12 mouse cellular contexts compared by ENCODE assay signal in genomic region chr3:149083391-149083790, GRCm38 (mm10).
DNase-seq lines count a peak whose midpoint lies in the region; ATAC-seq and TF ChIP-seq lines count a peak whose summit lies in the region.
"Had no signal": no experiment of that assay in that cellular context is flagged by ENCODE, and none has a peak within 500 bp of the region (broad histone marks: within the 10 kb centered on the region; RNA-seq: fewer than 3 reads in every experiment).

No protein-coding gene starts in this region.

- H3K36me3 ChIP-seq in embryonic facial prominence, embryonic 12.5 days: no peaks in the 10 kb centered on the region
- H3K36me3 ChIP-seq in liver, embryonic 11.5 days (ENCODE audit: control insufficient read depth, insufficient read depth, low read length): no peaks in the 10 kb centered on the region
- H3K36me3 ChIP-seq: embryonic facial prominence, embryonic 15.5 days; G1E; hindbrain, embryonic 12.5 days had no signal

- no peaks in the 10 kb centered on the region for H3K9me3 ChIP-seq in embryonic facial prominence, embryonic 12.5 days
- H3K9me3 ChIP-seq in liver, embryonic 11.5 days (ENCODE audit: control insufficient read depth, low read length): no peaks in the 10 kb centered on the region
- H3K9me3 ChIP-seq: embryonic facial prominence, embryonic 15.5 days; hindbrain, embryonic 12.5 days had no signal

- no peak overlapping the region for H3K4me3 ChIP-seq in embryonic facial prominence, embryonic 12.5 days
- no peak overlapping the region for H3K4me3 ChIP-seq in liver, embryonic 11.5 days (ENCODE audit: low read depth, low read length)
- H3K4me3 ChIP-seq in left cerebral cortex, adult 2 months: no peak overlapping the region
- H3K4me3 ChIP-seq: embryonic facial prominence, embryonic 15.5 days; hindbrain, embryonic 12.5 days had no signal

- intact Hi-C loops in left cerebral cortex, adult 2 months (cut with DNase I): no loop called here

- 51% methylated on average over 11 of the region's 11 CpGs for WGBS in embryonic facial prominence, embryonic 12.5 days
- 48% methylated on average over 11 of the region's 11 CpGs for WGBS in liver, embryonic 11.5 days

- ATAC-seq in common myeloid progenitor, adult 5-6 weeks (replicated peaks; ENCODE audit: low read depth, poor library complexity, severe bottlenecking): peak; percentile 37
- ATAC-seq in embryonic facial prominence, embryonic 12.5 days (ENCODE audit: insufficient number of reproducible peaks, insufficient read depth, low FRiP score, low TSS enrichment): no peak
- ATAC-seq in liver, embryonic 11.5 days (replicated peaks; ENCODE audit: low FRiP score): no peak

- H3K9ac ChIP-seq in embryonic facial prominence, embryonic 12.5 days: no peak overlapping the region
- no peak overlapping the region for H3K9ac ChIP-seq in liver, embryonic 11.5 days (ENCODE audit: low read depth, low read length)
- H3K9ac ChIP-seq: embryonic facial prominence, embryonic 15.5 days; hindbrain, embryonic 12.5 days had no signal

- H3K4me1 ChIP-seq in embryonic facial prominence, embryonic 12.5 days: peaks cover 28% of the 10 kb centered on the region; the same call in 1 of the 2 replicates
- H3K4me1 ChIP-seq in liver, embryonic 11.5 days (replicated peaks; ENCODE audit: control insufficient read depth, insufficient read depth, low read length): peaks cover 5% of the 10 kb centered on the region; the same call in 1 of the 2 replicates

- H3K4me2 ChIP-seq in embryonic facial prominence, embryonic 12.5 days (replicated peaks): no peak overlapping the region
- H3K4me2 ChIP-seq in liver, embryonic 11.5 days: peak overlapping the region; percentile 19
- H3K4me2 ChIP-seq: embryonic facial prominence, embryonic 15.5 days; hindbrain, embryonic 12.5 days had no signal

- TF ChIP-seq CTCF in left cerebral cortex, adult 2 months (IDR thresholded peaks at IDR 0.05): no peak

- H3K27ac ChIP-seq in embryonic facial prominence, embryonic 12.5 days: 0 out of 2 replicates have a peak overlapping the region, but pooled peaks have one; percentile 30
- H3K27ac ChIP-seq in liver, embryonic 11.5 days (ENCODE audit: low read depth, low read length): no peak overlapping the region
- no peak overlapping the region for H3K27ac ChIP-seq in left cerebral cortex, adult 2 months
- H3K27ac ChIP-seq: embryonic facial prominence, embryonic 15.5 days; hindbrain, embryonic 12.5 days had no signal

- DNase-seq in liver, embryonic 11.5 days (ENCODE audit: low spot score): no peak
- DNase-seq in lung, postnatal 4 days: peak; percentile 48 to 49
- no peak for DNase-seq in right cerebral cortex, adult 18-20 months
- DNase-seq in left cerebral cortex, adult 2 months (ENCODE audit: extremely low spot score in 1 of 2, low spot score in 2 of 2): no peak
- DNase-seq in thymus, postnatal 36 days: no peak
- DNase-seq: adrenal gland, postnatal 14 days; cerebellum, adult 11 months had no signal

- H3K27me3 ChIP-seq in embryonic facial prominence, embryonic 12.5 days: no peaks in the 10 kb centered on the region
- H3K27me3 ChIP-seq in liver, embryonic 11.5 days (replicated peaks; ENCODE audit: control insufficient read depth, insufficient read depth, low read length): 0 out of 2 replicates have a peak, but pooled peaks cover 2% of the 10 kb centered on the region
- H3K27me3 ChIP-seq: embryonic facial prominence, embryonic 15.5 days had no signal

Comparison
In these comparisons a context has a peak if more than half of its experiments do, and no peak if none do; other contexts are left out.
1. DNase-seq: peak in lung, postnatal 4 days (2 of 2); none in liver, embryonic 11.5 days (single experiment), right cerebral cortex, adult 18-20 months (single experiment), left cerebral cortex, adult 2 months (0 of 2) and thymus, postnatal 36 days (0 of 2).